Mouse (Mus musculus): ENCODE measurements around the gene Rps13.

- TF ChIP-seq CTCF (IDR thresholded peaks at IDR 0.05; ENCODE audit: extremely low read depth, insufficient read length, insufficient replicate concordance, low read depth, low read length) (no peak), POLR2A (IDR thresholded peaks at IDR 0.05; ENCODE audit: low read depth, low read length) (no peak)
Measured at GRCm38 (mm10) chr7:116336226-116336625, 2.2 kb upstream of the Rps13 start.
